In the genomic region with DNA sequence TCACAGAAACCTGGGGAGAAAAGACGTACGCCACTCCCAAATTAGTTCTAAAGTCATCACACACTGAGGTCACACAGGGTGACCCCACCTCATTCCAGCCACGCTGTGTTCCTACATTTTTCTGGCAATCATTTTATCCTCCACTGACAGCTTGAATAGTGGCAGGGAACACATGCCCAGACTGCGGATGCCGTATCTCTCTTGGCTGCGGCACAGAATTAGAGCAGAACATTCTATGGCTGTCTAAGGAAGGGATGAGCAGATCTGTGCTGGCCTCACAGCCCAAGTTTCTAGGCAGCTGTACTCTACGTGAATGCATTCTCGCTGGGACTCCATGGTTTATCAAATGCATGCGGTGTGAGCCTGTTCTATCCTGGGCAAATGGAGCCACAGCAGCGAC, we compare ENCODE assay signal across 11 mouse cellular contexts. TPM values are rescaled to one million over a fixed set of nuclear protein-coding genes. Genes with fewer than 3 reads are reported as not detected.
DNase-seq lines count a peak whose midpoint lies in the region; ATAC-seq and TF ChIP-seq lines count a peak whose summit lies in the region.
"Had no signal": no experiment of that assay in that cellular context is flagged by ENCODE, and none has a peak within 500 bp of the region (broad histone marks: within the 10 kb centered on the region; RNA-seq: fewer than 3 reads in every experiment).

No protein-coding gene starts in this region.

- intact Hi-C loops in gastrocnemius, adult 2 months (cut with DNase I) = loop anchor here (5.0 kb wide), 1 partner anchor 118 kb away; no protein-coding TSS in a partner anchor

- no peak for TF ChIP-seq POLR2A in testis, adult 2 months (IDR thresholded peaks at IDR 0.05; ENCODE audit: control insufficient read depth, low read depth, low read length)

- peak; percentile 44 for DNase-seq in gastrocnemius, adult 2 months
- DNase-seq in gastrocnemius, postnatal 4 days (ENCODE audit: low spot score in 2 of 2) = no peak
- no peak for DNase-seq in testis, postnatal 10 days (ENCODE audit: low spot score)
- DNase-seq in heart, postnatal 4 days = peak; percentile 54
- DNase-seq in thymus, postnatal 10 days (ENCODE audit: low spot score in 2 of 2) = no peak
- no peak for DNase-seq in embryo, embryonic 10 days (ENCODE audit: low spot score)

- H3K27ac ChIP-seq in gastrocnemius, adult 2 months = peak overlapping the region; percentile 84
- H3K27ac ChIP-seq in testis, adult 2 months (ENCODE audit: control insufficient read depth, insufficient read depth, low read depth, low read length) = peak overlapping the region; percentile 58
- H3K27ac ChIP-seq: embryonic facial prominence, embryonic 12.5 days; neural tube, embryonic 12.5 days had no signal

- TF ChIP-seq CTCF in gastrocnemius, adult 2 months (IDR thresholded peaks at IDR 0.05) = no peak
- no peak for TF ChIP-seq CTCF in testis, adult 2 months (IDR thresholded peaks at IDR 0.05; ENCODE audit: control insufficient read depth, insufficient read depth, insufficient replicate concordance, low read depth, low read length)

- peak overlapping the region; percentile 21; the same call in 1 of the 2 replicates for H3K4me3 ChIP-seq in gastrocnemius, adult 2 months
- no peak overlapping the region for H3K4me3 ChIP-seq in testis, adult 2 months (ENCODE audit: control insufficient read depth, low read depth, low read length)
- H3K4me3 ChIP-seq: embryonic facial prominence, embryonic 12.5 days; limb, embryonic 15.5 days; neural tube, embryonic 12.5 days had no signal

- no peak for ATAC-seq in megakaryocyte progenitor cell, adult 5-6 weeks (replicated peaks; ENCODE audit: poor library complexity)

- no peaks in the 10 kb centered on the region for H3K27me3 ChIP-seq in testis, adult 2 months (ENCODE audit: control insufficient read depth, insufficient read depth, low read length)
- H3K27me3 ChIP-seq: embryonic facial prominence, embryonic 12.5 days; limb, embryonic 15.5 days; neural tube, embryonic 12.5 days had no signal

- peaks cover 1% of the 10 kb centered on the region for H3K4me1 ChIP-seq in testis, adult 2 months (ENCODE audit: control insufficient read depth, insufficient read depth, low read length)
- H3K4me1 ChIP-seq: neural tube, embryonic 12.5 days had no signal

- H3K36me3 ChIP-seq in testis, adult 2 months (ENCODE audit: control insufficient read depth, insufficient read depth, low read length) = no peaks in the 10 kb centered on the region
- H3K36me3 ChIP-seq: limb, embryonic 15.5 days; neural tube, embryonic 12.5 days had no signal

RNA-seq across cellular contexts. Expression of a gene that starts 40.6 kb away (rescaled TPM):
- not detected for total RNA-seq in gastrocnemius, adult 2 months (2021)
- total RNA-seq in gastrocnemius, postnatal 4 days (2021) = under 1 TPM; 0.20 to 0.36 TPM
- polyA plus RNA-seq in testis, adult 2 months (2012; rRNA removed) = 0.15 and 0.18 TPM in 2 replicates
- total RNA-seq in heart, postnatal 4 days (2021) = 1 to 10 TPM; 1.1 to 1.8 TPM
- not detected in 2 replicates for total RNA-seq in megakaryocyte progenitor cell, adult 5-6 weeks (2015)
- not detected in 2 replicates for total RNA-seq in megakaryocyte progenitor cell, adult 5-6 weeks (2017)

RNA-seq across cellular contexts. Expression of a gene that starts 42.5 kb away (rescaled TPM):
- total RNA-seq in gastrocnemius, adult 2 months (2021) = 1 to 10 TPM in 1 of 2 experiments, under 1 TPM in 1; 0.84 to 1.2 TPM
- total RNA-seq in gastrocnemius, postnatal 4 days (2021) = 1 to 10 TPM; 8.9 to 9.8 TPM
- 1.7 and 3.1 TPM in 2 replicates for polyA plus RNA-seq in testis, adult 2 months (2012; rRNA removed)
- 10 to 100 TPM; 20.4 to 24.9 TPM for total RNA-seq in heart, postnatal 4 days (2021)
- not detected in 2 replicates for total RNA-seq in megakaryocyte progenitor cell, adult 5-6 weeks (2015)
- not detected in 2 replicates for total RNA-seq in megakaryocyte progenitor cell, adult 5-6 weeks (2017)

Comparison
In these comparisons a context has a peak if more than half of its experiments do, and no peak if none do; other contexts are left out.
1. DNase-seq: peak in gastrocnemius, adult 2 months (single experiment) and heart, postnatal 4 days (single experiment); none in gastrocnemius, postnatal 4 days (0 of 2), testis, postnatal 10 days (single experiment), thymus, postnatal 10 days (0 of 2) and embryo, embryonic 10 days (single experiment).
2. RNA of a gene that starts 42.5 kb away (total RNA-seq): 20.4 to 24.9 TPM in heart, postnatal 4 days and 8.9 to 9.8 TPM in gastrocnemius, postnatal 4 days; 0.84 to 1.2 TPM in gastrocnemius, adult 2 months and not detected in megakaryocyte progenitor cell, adult 5-6 weeks; every median in the first group is over 4 times any median in the second.